Mouse (Mus musculus): Measurements from ENCODE around the gene Nbr1. TPM values are rescaled to one million over a fixed set of nuclear protein-coding genes. Genes with fewer than 3 reads are reported as not detected.

Gene Nbr1
- polyA plus RNA-seq, 1 experiment from 2014 or later: 62.6 TPM

- Histone ChIP-seq H3K9ac (ENCODE audit: low read depth, low read length) (no peak overlapping the region), H3K27ac (no peak overlapping the region), H3K4me2 (ENCODE audit: low read length) (no peak overlapping the region), H3K36me3 (ENCODE audit: insufficient read depth, low read length) (0 out of 2 replicates have a peak, but pooled peaks cover 6% of the 10 kb centered on the region), H3K9me3 (replicated peaks; ENCODE audit: low read length) (no peaks in the 10 kb centered on the region), H3K4me1 (replicated peaks; ENCODE audit: insufficient read depth, low read length) (no peaks in the 10 kb centered on the region), H3K27me3 (ENCODE audit: insufficient read depth, low read length) (no peaks in the 10 kb centered on the region), H3K4me3 (replicated peaks; ENCODE audit: low read depth, low read length) (no peak overlapping the region)
- ATAC-seq (replicated peaks; ENCODE audit: low FRiP score, low read depth) (no peak), DNase-seq (ENCODE audit: low spot score) (no peak)
- WGBS: 94% methylated on average over 10 of the region's 10 CpGs
- no peak for TF ChIP-seq CTCF (IDR thresholded peaks at IDR 0.05; ENCODE audit: low read depth)
Measured at GRCm38 (mm10) chr11:101525056-101525455, 26.9 kb upstream of the Nbr1 start.

- no peak for DNase-seq (ENCODE audit: low spot score)
- H3K27me3 ChIP-seq (ENCODE audit: insufficient read depth, low read length): no peaks in the 10 kb centered on the region
- no peaks in the 10 kb centered on the region for H3K4me1 ChIP-seq (replicated peaks; ENCODE audit: insufficient read depth, low read length)
- no peak for TF ChIP-seq CTCF (IDR thresholded peaks at IDR 0.05; ENCODE audit: low read depth)
- no peak for ATAC-seq (replicated peaks; ENCODE audit: low FRiP score, low read depth)
- no peak overlapping the region for H3K9ac ChIP-seq (ENCODE audit: low read depth, low read length)
- 87% methylated on average over 9 of the region's 9 CpGs for WGBS
- H3K4me3 ChIP-seq (replicated peaks; ENCODE audit: low read depth, low read length): no peak overlapping the region
- H3K9me3 ChIP-seq (replicated peaks; ENCODE audit: low read length): no peaks in the 10 kb centered on the region
- H3K27ac ChIP-seq: no peak overlapping the region
- H3K4me2 ChIP-seq (ENCODE audit: low read length): no peak overlapping the region
- H3K36me3 ChIP-seq (ENCODE audit: insufficient read depth, low read length): 0 out of 2 replicates have a peak, but pooled peaks cover 6% of the 10 kb centered on the region
Measured at GRCm38 (mm10) chr11:101525936-101526595, 25.9 kb upstream of the Nbr1 start.

DNA sequence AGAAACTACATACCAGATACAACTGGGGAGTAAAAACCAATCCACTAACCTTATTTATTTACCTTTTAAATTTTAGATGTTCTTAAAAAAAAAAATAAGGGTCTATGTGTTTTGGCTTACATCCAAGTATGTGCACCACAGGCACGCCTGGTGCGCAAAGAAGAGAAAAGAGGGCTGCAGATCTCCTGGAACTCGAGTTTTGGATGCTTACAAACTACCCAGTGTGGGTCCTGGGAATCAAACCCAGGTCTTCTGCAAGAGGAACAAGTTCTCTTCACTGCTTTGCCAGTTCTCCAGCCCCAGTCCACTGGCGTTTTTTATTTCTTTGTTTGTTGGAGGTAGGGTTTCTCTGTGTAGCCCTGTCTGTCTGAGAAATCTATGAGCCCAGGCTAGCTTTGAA, 25.3 kb upstream of the Nbr1 start:
- Histone ChIP-seq H3K9me3 (replicated peaks; ENCODE audit: low read length) (no peaks in the 10 kb centered on the region), H3K27ac (no peak overlapping the region), H3K4me1 (replicated peaks; ENCODE audit: insufficient read depth, low read length) (no peaks in the 10 kb centered on the region), H3K9ac (ENCODE audit: low read depth, low read length) (no peak overlapping the region), H3K4me3 (replicated peaks; ENCODE audit: low read depth, low read length) (no peak overlapping the region), H3K27me3 (ENCODE audit: insufficient read depth, low read length) (no peaks in the 10 kb centered on the region), H3K36me3 (ENCODE audit: insufficient read depth, low read length) (0 out of 2 replicates have a peak, but pooled peaks cover 6% of the 10 kb centered on the region), H3K4me2 (ENCODE audit: low read length) (no peak overlapping the region)
- ATAC-seq (replicated peaks; ENCODE audit: low FRiP score, low read depth): no peak
- 84% methylated on average over 4 of the region's 4 CpGs for WGBS
- DNase-seq (ENCODE audit: low spot score): no peak
- TF ChIP-seq CTCF (IDR thresholded peaks at IDR 0.05; ENCODE audit: low read depth): no peak

DNA sequence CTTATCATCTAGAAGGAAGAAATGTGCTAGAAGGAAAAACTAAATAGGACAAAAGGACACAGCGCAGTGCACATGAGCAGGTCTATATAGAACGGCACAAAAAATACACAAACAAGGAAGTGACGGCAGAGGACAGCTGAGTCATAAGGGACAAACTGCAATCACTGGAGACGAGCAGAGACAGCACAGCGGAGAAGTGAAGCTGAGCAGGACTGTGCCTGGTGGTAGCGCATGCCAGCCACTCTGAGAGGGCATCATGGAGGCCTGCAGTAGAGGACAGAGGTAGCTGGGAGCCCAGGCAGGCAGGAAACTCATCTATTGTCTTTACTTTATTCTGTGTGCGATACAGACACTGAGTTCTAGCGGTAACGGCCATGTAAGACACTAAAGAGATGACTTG, 8.4 kb upstream of the Nbr1 start:
- no peak for ATAC-seq (replicated peaks; ENCODE audit: low FRiP score, low read depth)
- H3K4me3 ChIP-seq (replicated peaks; ENCODE audit: low read depth, low read length): no peak overlapping the region
- H3K9ac ChIP-seq (ENCODE audit: low read depth, low read length): no peak overlapping the region
- H3K36me3 ChIP-seq (ENCODE audit: insufficient read depth, low read length): no peaks in the 10 kb centered on the region
- H3K4me1 ChIP-seq (replicated peaks; ENCODE audit: insufficient read depth, low read length): no peaks in the 10 kb centered on the region
- peak overlapping the region; percentile 8; the same call in 1 of the 2 replicates for H3K27ac ChIP-seq
- H3K9me3 ChIP-seq (replicated peaks; ENCODE audit: low read length): no peaks in the 10 kb centered on the region
- DNase-seq (ENCODE audit: low spot score): no peak
- H3K27me3 ChIP-seq (ENCODE audit: insufficient read depth, low read length): no peaks in the 10 kb centered on the region
- TF ChIP-seq CTCF (IDR thresholded peaks at IDR 0.05; ENCODE audit: low read depth): no peak
- WGBS: 88% methylated on average over 9 of the region's 9 CpGs
- H3K4me2 ChIP-seq (ENCODE audit: low read length): no peak overlapping the region

DNA sequence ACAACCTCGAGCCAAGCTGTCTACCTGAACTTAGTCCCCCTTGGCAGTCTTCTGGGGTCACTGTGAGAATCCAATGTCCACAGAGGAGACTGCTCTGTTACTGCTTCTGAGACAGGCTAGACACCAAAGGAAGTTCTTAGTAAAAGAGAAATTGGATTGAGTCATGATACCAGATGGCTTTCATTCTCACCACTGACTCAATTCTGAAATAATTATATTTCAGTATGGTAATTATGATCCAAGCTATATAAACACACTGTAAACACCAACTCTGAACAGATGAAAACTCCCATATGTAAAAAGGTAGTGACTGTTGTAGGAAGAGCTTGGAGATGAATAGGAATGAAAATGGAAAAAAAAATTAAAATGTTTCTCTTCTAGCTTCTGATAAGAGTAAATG, 7.8 kb upstream of the Nbr1 start:
- ATAC-seq (replicated peaks; ENCODE audit: low FRiP score, low read depth): no peak
- Histone ChIP-seq H3K27ac (no peak overlapping the region), H3K4me2 (ENCODE audit: low read length) (no peak overlapping the region), H3K9ac (ENCODE audit: low read depth, low read length) (no peak overlapping the region), H3K9me3 (replicated peaks; ENCODE audit: low read length) (no peaks in the 10 kb centered on the region), H3K4me3 (replicated peaks; ENCODE audit: low read depth, low read length) (no peak overlapping the region), H3K36me3 (ENCODE audit: insufficient read depth, low read length) (no peaks in the 10 kb centered on the region), H3K27me3 (ENCODE audit: insufficient read depth, low read length) (no peaks in the 10 kb centered on the region), H3K4me1 (replicated peaks; ENCODE audit: insufficient read depth, low read length) (no peaks in the 10 kb centered on the region)
- WGBS: 62% methylated on average over 1 of the region's 1 CpGs
- TF ChIP-seq CTCF (IDR thresholded peaks at IDR 0.05; ENCODE audit: low read depth): no peak
- no peak for DNase-seq (ENCODE audit: low spot score)

- no peak for TF ChIP-seq CTCF (IDR thresholded peaks at IDR 0.05; ENCODE audit: low read depth)
- no peak for DNase-seq (ENCODE audit: low spot score)
- no peaks in the 10 kb centered on the region for H3K36me3 ChIP-seq (ENCODE audit: insufficient read depth, low read length)
Measured at GRCm38 (mm10) chr11:101548526-101548925, 3.4 kb upstream of the Nbr1 start.

More at GRCm38 (mm10) chr11:101548526-101548925, 3.4 kb upstream of the Nbr1 start:
- H3K4me2 ChIP-seq (ENCODE audit: low read length): no peak overlapping the region
- no peak for ATAC-seq (replicated peaks; ENCODE audit: low FRiP score, low read depth)
- no peak overlapping the region for H3K4me3 ChIP-seq (replicated peaks; ENCODE audit: low read depth, low read length)
- no peaks in the 10 kb centered on the region for H3K9me3 ChIP-seq (replicated peaks; ENCODE audit: low read length)
- no peaks in the 10 kb centered on the region for H3K27me3 ChIP-seq (ENCODE audit: insufficient read depth, low read length)
- H3K9ac ChIP-seq (ENCODE audit: low read depth, low read length): no peak overlapping the region
- H3K4me1 ChIP-seq (replicated peaks; ENCODE audit: insufficient read depth, low read length): peaks cover 11% of the 10 kb centered on the region
- no peak overlapping the region for H3K27ac ChIP-seq
